Mouse (Mus musculus): ENCODE data around the gene Epm2a.
"Not testable (repeated sequence)": the region's sequence is repeated elsewhere in the genome, so short reads cannot be mapped to it uniquely, and the experiment has no call there.

Epm2a gene

GRCm38 (mm10) chr10:11343205-11344141 is at the start of gene Epm2a:
TSS of gene Epm2a (plus strand) at chr10:11343404.
- in situ Hi-C loops (cut with MboI; ENCODE audit: unreplicated experiment in 2 of 2) = no loop called here

DNA sequence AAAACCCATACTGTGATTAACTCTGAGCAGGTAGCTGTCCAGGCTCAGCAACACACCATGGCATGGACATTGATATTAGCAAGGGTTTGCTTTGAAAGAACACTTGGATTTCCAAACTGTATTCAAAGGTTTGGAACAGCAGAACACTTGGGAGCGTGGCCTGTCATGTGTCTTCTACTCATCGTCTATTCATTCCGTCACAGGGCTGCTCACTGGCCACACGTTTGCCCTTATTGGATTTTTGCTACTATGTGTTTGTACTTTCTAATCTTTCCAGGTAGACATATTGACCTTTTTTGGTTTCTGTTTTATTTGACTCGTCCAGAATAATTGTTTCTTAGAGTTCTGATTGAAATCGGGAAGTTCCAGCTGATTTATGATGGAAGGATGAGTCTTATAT is 44.8 kb upstream of the Epm2a start:
- in situ Hi-C loops (cut with MboI; ENCODE audit: unreplicated experiment in 2 of 2) = no loop called here

- in situ Hi-C loops (cut with MboI; ENCODE audit: unreplicated experiment in 2 of 2) = no loop called here
These were observed 37.7 kb upstream of the Epm2a start for GRCm38 (mm10) chr10:11305365-11306053.

DNA sequence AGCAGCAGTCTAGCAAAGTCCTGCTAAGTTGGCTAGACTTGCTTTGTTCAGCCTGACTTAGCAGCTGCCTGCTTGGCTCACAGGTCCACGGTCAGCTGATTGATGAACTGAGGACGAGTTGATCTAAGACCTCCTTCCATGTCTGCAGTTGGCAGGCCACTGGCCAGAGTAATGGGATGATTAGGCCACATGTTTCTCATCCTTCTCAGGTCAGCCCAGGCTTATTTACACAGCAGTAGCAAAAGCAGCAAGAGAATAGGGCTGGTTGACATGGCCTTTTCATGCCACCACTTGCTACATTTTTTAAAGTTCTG is 37.2 kb upstream of the Epm2a start:
- in situ Hi-C loops (cut with MboI; ENCODE audit: unreplicated experiment in 2 of 2) = no loop called here

DNA sequence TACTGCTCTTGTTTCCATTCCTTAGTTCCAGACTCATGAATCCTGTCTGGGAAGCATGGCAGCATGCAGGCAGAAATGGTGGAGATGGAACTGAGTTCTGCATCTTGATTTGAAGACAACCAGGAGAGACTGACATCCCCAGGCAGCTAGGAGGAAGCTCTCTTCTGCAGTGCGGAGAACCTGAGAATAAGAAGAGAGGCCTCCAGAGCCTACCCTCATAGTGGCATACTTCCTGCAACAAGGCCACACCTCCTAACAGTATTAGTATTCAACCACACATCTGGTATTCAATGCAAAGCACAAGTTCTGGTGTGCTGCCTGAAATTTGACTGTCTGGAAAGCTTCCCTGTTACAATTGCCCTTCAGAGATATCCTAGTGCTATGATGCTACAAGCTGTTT is 33.3 kb upstream of the Epm2a start:
- in situ Hi-C loops (cut with MboI; ENCODE audit: unreplicated experiment in 2 of 2) = no loop called here

DNA sequence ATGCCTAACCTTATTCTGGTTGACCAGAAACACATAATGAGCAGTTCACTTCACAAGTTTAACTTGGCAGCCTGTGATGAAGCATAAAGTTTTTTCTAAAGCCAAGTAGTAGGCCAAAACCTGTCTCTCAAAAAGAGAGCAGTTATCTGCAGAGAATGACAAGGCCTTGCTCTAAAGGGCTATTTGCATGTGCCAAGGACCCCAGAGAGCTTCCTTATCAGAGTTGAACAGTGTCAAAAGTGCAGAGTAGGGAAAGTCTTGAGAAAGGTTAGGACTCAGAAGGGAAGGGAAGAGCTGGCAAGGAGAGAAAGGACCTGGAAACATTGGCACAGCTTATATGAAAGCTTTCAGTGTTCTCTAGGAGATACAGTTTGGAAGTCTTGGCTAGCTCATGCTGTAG is 32.7 kb upstream of the Epm2a start:
- in situ Hi-C loops (cut with MboI; ENCODE audit: unreplicated experiment in 2 of 2) = no loop called here

DNA sequence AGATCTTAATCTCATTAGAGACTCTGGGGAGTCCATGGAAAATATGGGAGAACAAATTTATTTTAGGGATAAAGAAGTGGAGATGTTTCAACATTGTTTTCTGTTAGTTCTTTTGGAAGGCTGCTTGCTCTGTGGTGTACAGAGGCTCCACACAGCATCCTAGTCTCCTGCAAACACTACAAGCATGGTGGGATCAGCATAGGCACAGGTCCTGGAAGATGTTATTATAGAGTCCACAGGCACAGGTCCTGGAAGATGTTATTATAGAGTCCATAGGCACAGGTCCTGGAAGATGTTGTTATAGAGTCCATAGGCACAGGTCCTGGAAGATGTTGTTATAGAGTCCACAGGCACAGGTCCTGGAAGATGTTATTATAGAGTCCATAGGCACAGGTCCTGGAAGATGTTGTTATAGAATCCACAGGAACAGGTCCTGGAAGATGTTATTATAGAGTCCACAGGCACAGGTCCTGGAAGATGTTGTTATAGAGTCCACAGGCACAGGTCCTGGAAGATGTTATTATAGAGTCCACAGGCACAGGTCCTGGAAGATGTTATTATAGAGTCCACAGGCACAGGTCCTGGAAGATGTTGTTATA is 25.2 kb upstream of the Epm2a start:
- in situ Hi-C loops (cut with MboI; ENCODE audit: unreplicated experiment in 2 of 2) = not testable (repeated sequence)

DNA sequence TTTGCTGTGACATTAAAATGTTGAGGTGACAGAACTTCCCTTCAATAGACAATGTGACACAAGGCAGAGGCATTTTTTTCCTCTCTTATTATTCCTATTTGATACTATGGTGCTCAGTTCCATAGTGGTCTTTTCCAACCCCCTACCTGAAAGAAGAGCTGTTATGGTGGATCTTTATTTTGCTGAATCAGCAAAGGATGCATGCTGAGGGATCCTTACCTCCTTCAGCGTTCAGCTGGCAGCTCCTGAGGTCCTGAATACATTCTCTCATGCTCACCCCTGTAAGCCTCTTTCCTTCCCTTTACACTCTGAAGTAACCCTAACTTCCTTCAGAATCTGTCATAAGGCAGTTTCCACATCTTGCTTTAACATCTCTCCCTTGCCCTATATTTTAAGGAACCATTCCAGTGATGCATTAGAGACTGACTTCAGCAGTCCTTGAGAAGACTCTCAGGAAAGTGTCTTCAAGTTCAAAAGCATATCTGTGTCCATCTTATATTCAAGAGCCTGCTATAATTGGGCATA is 23.7 kb upstream of the Epm2a start:
- in situ Hi-C loops (cut with MboI; ENCODE audit: unreplicated experiment in 2 of 2) = no loop called here

- in situ Hi-C loops (cut with MboI; ENCODE audit: unreplicated experiment in 2 of 2) = no loop called here
These were observed 20.9 kb upstream of the Epm2a start for GRCm38 (mm10) chr10:11322316-11322715.

DNA sequence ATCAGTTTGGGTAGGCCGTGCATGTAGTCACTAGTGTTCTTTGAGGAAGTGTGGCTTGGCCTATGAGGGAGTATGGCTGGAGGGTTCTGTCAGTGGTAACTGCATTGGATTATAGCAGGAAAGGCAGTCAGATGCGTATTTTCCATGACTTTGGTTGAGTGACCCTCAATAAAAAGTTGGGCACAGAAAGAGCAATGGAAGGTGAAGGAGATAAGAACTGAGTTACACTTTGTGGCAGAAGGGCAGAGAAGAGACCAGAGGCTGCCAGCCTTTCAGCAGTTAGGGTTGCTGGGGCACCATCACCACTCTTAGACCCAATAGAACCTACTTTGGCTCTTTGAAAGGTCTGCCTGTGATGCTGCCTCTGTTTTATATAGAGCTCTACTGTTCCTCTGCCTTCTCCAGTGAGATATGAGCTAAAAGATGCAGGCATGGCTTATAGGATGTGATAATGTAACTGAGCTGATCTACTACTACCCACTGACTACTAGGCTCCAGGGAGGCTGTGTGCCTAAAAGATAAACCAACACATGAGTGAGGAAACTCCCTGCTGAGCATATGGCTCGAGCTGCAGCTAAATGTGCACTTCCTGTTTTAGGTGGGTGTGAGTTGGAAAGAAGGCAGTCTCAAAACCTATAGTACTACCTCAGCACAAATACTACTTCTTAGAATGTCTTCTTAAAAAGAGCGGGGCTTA is 19.9 kb upstream of the Epm2a start:
- in situ Hi-C loops (cut with MboI; ENCODE audit: unreplicated experiment in 2 of 2) = no loop called here

- in situ Hi-C loops (cut with MboI; ENCODE audit: unreplicated experiment in 2 of 2) = no loop called here
These were observed 16.7 kb upstream of the Epm2a start for GRCm38 (mm10) chr10:11326526-11326925.

GRCm38 (mm10) chr10:11344536-11345468 is 1.6 kb downstream of the Epm2a start:
- in situ Hi-C loops (cut with MboI; ENCODE audit: unreplicated experiment in 2 of 2) = no loop called here

DNA sequence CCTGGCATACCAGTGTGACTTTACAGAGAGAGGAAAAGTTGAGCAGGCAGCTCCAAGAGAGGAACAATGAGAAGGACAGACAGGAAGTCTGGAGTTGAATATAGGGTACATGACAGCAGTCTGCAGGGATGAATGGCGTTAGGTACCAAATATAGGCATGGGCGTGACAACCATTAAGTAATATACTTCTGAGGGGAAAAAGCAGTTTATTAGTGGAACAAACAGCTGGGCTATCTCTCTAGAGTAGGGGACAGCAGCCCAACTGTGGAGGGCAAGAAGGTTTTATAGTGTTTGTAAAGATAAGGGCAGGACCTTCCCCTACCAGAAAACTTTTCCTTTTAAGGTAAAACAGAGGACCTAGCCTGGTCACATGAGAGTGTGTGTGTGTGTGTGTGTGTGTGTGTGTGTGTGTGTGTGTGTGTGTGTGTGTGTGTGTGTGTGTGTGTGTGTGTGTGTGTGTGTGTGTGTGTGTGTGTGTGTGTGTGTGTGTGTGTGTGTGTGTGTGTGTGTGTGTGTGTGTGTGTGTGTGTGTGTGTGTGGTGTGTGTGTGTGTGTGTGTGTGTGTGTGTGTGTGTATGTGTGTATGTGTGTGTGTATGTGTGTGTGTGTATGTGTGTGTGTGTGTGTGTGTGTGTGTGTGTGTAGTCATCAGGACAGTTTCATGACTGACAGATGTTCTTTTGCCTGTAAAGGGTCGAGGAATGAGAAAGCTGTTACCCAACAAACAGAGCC is 7.2 kb downstream of the Epm2a start:
- in situ Hi-C loops (cut with MboI; ENCODE audit: unreplicated experiment in 2 of 2) = loop anchor here (25.0 kb wide), 1 partner anchor 1637 kb away; no protein-coding TSS in a partner anchor

- in situ Hi-C loops (cut with MboI; ENCODE audit: unreplicated experiment in 2 of 2) = loop anchor here (25.0 kb wide), 1 partner anchor 1633 kb away; no protein-coding TSS in a partner anchor
These were observed 11.4 kb downstream of the Epm2a start for GRCm38 (mm10) chr10:11354609-11355008.

GRCm38 (mm10) chr10:11361985-11362692 is 18.9 kb downstream of the Epm2a start:
- in situ Hi-C loops (cut with MboI; ENCODE audit: unreplicated experiment in 2 of 2) = loop anchor here (10.0 to 25.0 kb wide), 2 partner anchors 1253 to 1625 kb away; no protein-coding TSS in a partner anchor

DNA sequence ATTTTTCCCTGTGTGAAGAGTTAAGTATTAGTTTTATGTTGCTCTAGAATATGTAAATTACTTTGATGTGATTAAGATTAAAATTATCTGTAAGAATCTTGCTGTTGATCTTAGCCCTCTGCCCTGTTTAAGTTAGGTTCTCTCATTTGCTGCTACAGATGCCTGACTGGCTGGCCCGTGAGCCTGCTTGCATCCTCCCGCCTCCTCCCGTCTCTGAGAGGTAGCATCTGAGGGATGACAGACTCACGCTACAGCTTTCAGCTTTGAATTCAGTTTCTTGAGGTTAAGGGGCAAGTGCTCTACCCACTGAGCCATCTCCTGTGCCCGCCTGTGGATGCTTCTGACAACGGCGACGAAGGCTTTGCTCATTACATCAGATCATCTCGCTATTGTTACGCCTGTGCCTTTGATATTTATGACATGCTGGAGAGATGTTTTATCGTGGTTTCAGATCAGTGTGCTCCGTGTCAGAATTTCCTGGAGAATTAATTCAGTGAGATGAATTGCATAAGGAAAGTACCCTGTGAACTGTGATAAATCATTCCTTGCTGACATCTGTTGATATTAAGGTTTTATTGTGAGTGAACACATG is 19.8 kb downstream of the Epm2a start:
- in situ Hi-C loops (cut with MboI; ENCODE audit: unreplicated experiment in 2 of 2) = loop anchor here (10.0 to 25.0 kb wide), 2 partner anchors 1252 to 1624 kb away; no protein-coding TSS in a partner anchor

- in situ Hi-C loops (cut with MboI; ENCODE audit: unreplicated experiment in 2 of 2) = no loop called here
These were observed 38.1 kb downstream of the Epm2a start for GRCm38 (mm10) chr10:11381302-11381701.

DNA sequence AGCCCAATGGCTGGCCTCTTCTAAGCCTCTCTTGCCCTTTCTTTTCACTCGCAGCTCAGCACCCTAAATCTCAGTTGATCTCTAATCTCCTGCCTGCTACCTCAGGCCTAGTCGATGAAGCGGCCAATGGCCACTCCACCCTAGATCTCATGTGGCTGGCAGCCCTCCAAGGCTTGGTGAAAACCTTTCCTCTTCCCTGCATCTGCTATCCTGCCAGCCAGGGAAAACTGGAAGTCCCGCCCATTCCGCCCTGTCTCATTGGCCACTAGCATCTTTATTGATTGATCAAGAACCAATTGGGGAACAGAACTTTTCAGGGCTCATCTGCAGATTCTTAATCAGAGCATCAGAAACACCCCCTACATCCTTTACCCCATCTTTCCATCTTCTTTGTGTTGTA is 67.7 kb downstream of the Epm2a start:
- in situ Hi-C loops (cut with MboI; ENCODE audit: unreplicated experiment in 2 of 2) = no loop called here

Data from v-Abl transformed pro-B cells (cell line).